Mouse (Mus musculus): ENCODE measurements around the gene Tmem176a.

- TF ChIP-seq CTCF (IDR thresholded peaks at IDR 0.05; ENCODE audit: low read depth, low read length) (no peak), POLR2A (IDR thresholded peaks at IDR 0.05; ENCODE audit: extremely low read depth, insufficient read depth, low read length) (no peak)
Measured at GRCm38 (mm10) chr6:48801897-48802296, 38.8 kb upstream of the Tmem176a start.
